Mouse (Mus musculus) kidney, postnatal 0 days (tissue): Measurements from ENCODE around the gene Fa2h. TPM values are rescaled to one million over a fixed set of nuclear protein-coding genes. Genes with fewer than 3 reads are reported as not detected.

ENCODE experiments used
- ATAC-seq: fragments of 200-750 bp; cut with Nextera tagmentation; replicated peaks from 2 replicates; pipeline ENCODE4 v1.8.0; 2017; ENCODE audit warnings: low read depth, moderate number of reproducible peaks, moderate TSS enrichment, moderate library complexity; ENCODE audit not compliant: low FRiP score
- DNase-seq: peaks from one replicate; pipeline ENCODE4 v3.0.0-alpha.2; 2016; ENCODE audit warnings: low spot score
- H3K27ac ChIP-seq: fragments of 300-500 bp; sonication (generic); 2 replicates; pipeline ENCODE4 v1.5.1; 2014; ENCODE audit warnings: mild to moderate bottlenecking
- H3K27me3 ChIP-seq: fragments of 300-500 bp; sonication (generic); 2 replicates; pipeline ENCODE4 v1.6.1; 2014; ENCODE audit warnings: low read length, mixed read lengths; ENCODE audit not compliant: insufficient read depth
- H3K36me3 ChIP-seq: fragments of 300-500 bp; sonication (generic); 2 replicates; pipeline ENCODE4 v1.6.1; 2014; ENCODE audit warnings: low read length, mixed read lengths; ENCODE audit not compliant: insufficient read depth
- H3K4me1 ChIP-seq: fragments of 300-500 bp; sonication (generic); replicated peaks from 2 replicates; pipeline ENCODE4 v1.6.1; 2014; ENCODE audit warnings: antibody characterized with exemption, low read length, mixed read lengths; ENCODE audit not compliant: insufficient read depth
- H3K4me2 ChIP-seq: fragments of 300-500 bp; sonication (generic); 2 replicates; pipeline ENCODE4 v1.6.1; 2014; ENCODE audit warnings: mild to moderate bottlenecking, low read length, moderate library complexity, mixed read lengths
- H3K4me3 ChIP-seq: fragments of 300-500 bp; sonication (generic); replicated peaks from 2 replicates; pipeline ENCODE4 v1.5.1; 2014; ENCODE audit warnings: low read depth, low read length
- H3K9ac ChIP-seq: fragments of 300-500 bp; sonication (generic); 2 replicates; pipeline ENCODE4 v1.6.1; 2014; ENCODE audit warnings: low read depth, low read length
- H3K9me3 ChIP-seq: fragments of 300-500 bp; sonication (generic); replicated peaks from 2 replicates; pipeline ENCODE4 v1.6.1; 2016; ENCODE audit warnings: low read length, inconsistent platforms, mixed read lengths
- CTCF ChIP-seq: IDR thresholded peaks from 2 replicates; pipeline ENCODE4 v1.5.1; 2016; ENCODE audit warnings: antibody characterized with exemption, low read depth, mild to moderate bottlenecking, moderate library complexity
- WGBS: fragments of 180-500 bp; shearing (Covaris S2); extraction: QIAGEN DNeasy Blood & Tissue Kit; methylation state at CpG from one replicate; pipeline ENCODE4 v1.1.7; 2014; 5-methylcytosine and 5-hydroxymethylcytosine counted together
- polyA plus RNA-seq: library from polyadenylated mRNA; unstranded; fragments of >200 nt; fragmentation: Nextera tagmentation; extraction: Ambion mirVana; gene quantifications from 2 replicates; pipeline ENCODE4 v1.2.1, GENCODE M21; 2015

Fa2h gene
- polyA plus RNA-seq, 1 experiment from 2014 or later, result 5.4 TPM

GRCm38 (mm10) chr8:111385915-111386314 is 7.7 kb downstream of the Fa2h start:
- H3K27me3 ChIP-seq, result no peaks in the 10 kb centered on the region
- no peaks in the 10 kb centered on the region for H3K4me1 ChIP-seq
- no peak for TF ChIP-seq CTCF
- no peak overlapping the region for H3K27ac ChIP-seq
- ATAC-seq (no peak), DNase-seq (no peak)
- H3K9ac ChIP-seq, result no peak overlapping the region
- no peaks in the 10 kb centered on the region for H3K36me3 ChIP-seq
- WGBS, result 50% methylated on average over 9 of the region's 9 CpGs
- H3K9me3 ChIP-seq, result no peaks in the 10 kb centered on the region
- no peak overlapping the region for H3K4me3 ChIP-seq
- H3K4me2 ChIP-seq, result no peak overlapping the region

GRCm38 (mm10) chr8:111384628-111385027 is 9.0 kb downstream of the Fa2h start:
- 35% methylated on average over 2 of the region's 2 CpGs for WGBS
- DNase-seq (no peak), ATAC-seq (no peak)
- no peak overlapping the region for H3K4me2 ChIP-seq
- H3K9me3 ChIP-seq, result no peaks in the 10 kb centered on the region
- no peak for TF ChIP-seq CTCF
- H3K27me3 ChIP-seq, result no peaks in the 10 kb centered on the region
- no peak overlapping the region for H3K27ac ChIP-seq
- no peak overlapping the region for H3K9ac ChIP-seq
- H3K4me3 ChIP-seq, result no peak overlapping the region
- H3K36me3 ChIP-seq, result no peaks in the 10 kb centered on the region
- H3K4me1 ChIP-seq, result no peaks in the 10 kb centered on the region

DNA sequence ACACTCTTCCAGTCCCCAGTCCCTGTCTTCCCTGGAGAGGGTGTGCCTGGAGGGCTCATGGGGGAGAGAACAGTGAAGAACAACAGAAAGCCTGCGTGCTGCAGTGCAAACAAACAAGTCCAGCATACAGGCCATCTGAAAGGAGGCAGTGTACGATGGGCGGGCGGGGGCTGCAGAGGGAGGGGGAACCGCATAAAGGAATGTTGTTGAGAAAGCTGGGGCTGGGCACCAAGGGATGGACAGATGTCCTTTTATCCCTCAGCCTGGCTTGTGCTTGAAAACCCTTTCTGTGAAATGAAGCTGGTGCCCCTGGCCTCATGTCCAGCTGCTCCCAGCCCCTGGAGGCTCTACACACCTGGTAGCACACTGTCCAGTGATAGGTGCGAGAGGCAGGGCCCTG is 18.4 kb downstream of the Fa2h start:
- Histone ChIP-seq H3K36me3 (no peaks in the 10 kb centered on the region), H3K4me3 (no peak overlapping the region), H3K9ac (no peak overlapping the region), H3K9me3 (no peaks in the 10 kb centered on the region), H3K27me3 (no peaks in the 10 kb centered on the region), H3K27ac (no peak overlapping the region), H3K4me2 (no peak overlapping the region), H3K4me1 (0 out of 2 replicates have a peak, but pooled peaks cover 5% of the 10 kb centered on the region)
- ATAC-seq (no peak), DNase-seq (no peak)
- WGBS, result 61% methylated on average over 6 of the region's 6 CpGs
- TF ChIP-seq CTCF, result no peak

GRCm38 (mm10) chr8:111369711-111370110 is 23.9 kb downstream of the Fa2h start:
- Histone ChIP-seq H3K4me2 (no peak overlapping the region), H3K4me3 (no peak overlapping the region), H3K4me1 (0 out of 2 replicates have a peak, but pooled peaks cover 5% of the 10 kb centered on the region), H3K9me3 (no peaks in the 10 kb centered on the region), H3K9ac (no peak overlapping the region), H3K27ac (no peak overlapping the region), H3K36me3 (no peaks in the 10 kb centered on the region), H3K27me3 (no peaks in the 10 kb centered on the region)
- 81% methylated on average over 9 of the region's 9 CpGs for WGBS
- no peak for TF ChIP-seq CTCF
- ATAC-seq, result no peak
- no peak for DNase-seq

DNA sequence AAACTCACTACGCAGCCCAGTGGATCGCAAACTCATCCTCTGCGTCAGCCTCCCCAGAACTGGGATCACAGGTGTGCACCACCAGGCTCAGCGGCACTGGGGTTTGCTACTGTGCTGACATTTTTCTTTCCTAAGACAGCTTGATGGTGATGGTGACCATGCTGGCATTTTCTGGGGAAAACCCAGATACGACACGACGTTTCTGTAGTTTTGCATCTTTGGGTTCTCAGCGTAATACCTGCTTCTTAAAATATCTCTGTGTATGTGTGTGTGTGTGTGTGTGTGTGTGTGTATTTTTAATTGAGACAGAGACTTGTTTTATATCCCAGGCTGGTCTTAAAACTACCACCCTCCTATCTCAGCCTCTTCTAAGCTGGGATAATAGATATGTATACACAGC is 26.3 kb downstream of the Fa2h start:
- Histone ChIP-seq H3K4me3 (no peak overlapping the region), H3K9me3 (no peaks in the 10 kb centered on the region), H3K4me1 (0 out of 2 replicates have a peak, but pooled peaks cover 5% of the 10 kb centered on the region), H3K9ac (0 out of 2 replicates have a peak overlapping the region, but pooled peaks have one; percentile 3), H3K27ac (peak overlapping the region; percentile 43; the same call in 1 of the 2 replicates), H3K27me3 (no peaks in the 10 kb centered on the region), H3K36me3 (no peaks in the 10 kb centered on the region), H3K4me2 (0 out of 2 replicates have a peak overlapping the region, but pooled peaks have one; percentile 0)
- 69% methylated on average over 8 of the region's 8 CpGs for whole genome bisulfite sequencing
- ATAC-seq, result no peak
- no peak for TF ChIP-seq CTCF
- DNase-seq, result no peak

DNA sequence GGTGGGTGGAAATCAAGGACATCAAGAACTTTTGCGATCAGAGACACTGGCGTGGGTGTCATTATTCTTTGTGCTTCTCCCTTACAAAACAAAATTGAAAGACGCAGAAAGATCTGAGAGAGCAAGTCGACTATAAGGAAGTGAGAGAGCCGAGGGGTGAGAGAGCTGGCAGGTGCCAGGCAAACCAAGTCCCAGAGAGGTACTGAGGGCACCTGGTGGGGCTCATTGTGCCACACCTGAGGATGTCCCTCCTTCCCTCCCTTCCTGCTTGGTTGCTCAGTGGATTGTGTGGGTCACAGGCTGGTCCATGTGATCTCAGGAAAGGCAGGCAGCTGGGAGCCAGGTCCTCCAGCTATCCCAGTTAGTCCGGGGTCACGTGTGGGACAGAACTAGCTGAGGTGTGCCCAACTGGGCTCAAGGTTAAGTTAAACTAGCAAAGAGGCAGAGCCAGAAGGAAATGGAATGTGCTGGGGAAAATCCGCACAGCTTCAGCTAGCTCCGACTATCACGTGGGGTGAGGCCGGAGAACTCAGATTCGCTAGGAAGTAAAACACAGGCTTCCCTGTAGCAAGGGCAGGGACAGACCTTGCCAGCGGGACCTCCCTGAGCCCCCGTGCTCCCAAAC is 26.9 kb downstream of the Fa2h start:
- H3K27ac ChIP-seq, result peak overlapping the region; percentile 43; the same call in 1 of the 2 replicates
- no peaks in the 10 kb centered on the region for H3K36me3 ChIP-seq
- peak; percentile 79 for ATAC-seq
- 0 out of 2 replicates have a peak overlapping the region, but pooled peaks have one; percentile 3 for H3K9ac ChIP-seq
- no peak overlapping the region for H3K4me3 ChIP-seq
- 0 out of 2 replicates have a peak, but pooled peaks cover 5% of the 10 kb centered on the region for H3K4me1 ChIP-seq
- 0 out of 2 replicates have a peak overlapping the region, but pooled peaks have one; percentile 0 for H3K4me2 ChIP-seq
- no peaks in the 10 kb centered on the region for H3K27me3 ChIP-seq
- DNase-seq, result peak; percentile 32
- no peak for TF ChIP-seq CTCF
- WGBS, result 33% methylated on average over 14 of the region's 14 CpGs
- H3K9me3 ChIP-seq, result no peaks in the 10 kb centered on the region
